Mouse (Mus musculus) c-Kit-positive CD71-positive TER-119-negative erythroid progenitor cells, embryonic 14.5 days (primary cell): ENCODE measurements around the gene Zfp239.

Source experiments
- DNase-seq: peaks from one replicate; pipeline ENCODE4 v3.0.0-alpha.2; 2013; ENCODE audit warnings: low read depth

Gene Zfp239

GRCm38 (mm10) chr6:117907301-117907978, 45.5 kb downstream of the Zfp239 start:
- DNase-seq, result peak; percentile 86

DNA sequence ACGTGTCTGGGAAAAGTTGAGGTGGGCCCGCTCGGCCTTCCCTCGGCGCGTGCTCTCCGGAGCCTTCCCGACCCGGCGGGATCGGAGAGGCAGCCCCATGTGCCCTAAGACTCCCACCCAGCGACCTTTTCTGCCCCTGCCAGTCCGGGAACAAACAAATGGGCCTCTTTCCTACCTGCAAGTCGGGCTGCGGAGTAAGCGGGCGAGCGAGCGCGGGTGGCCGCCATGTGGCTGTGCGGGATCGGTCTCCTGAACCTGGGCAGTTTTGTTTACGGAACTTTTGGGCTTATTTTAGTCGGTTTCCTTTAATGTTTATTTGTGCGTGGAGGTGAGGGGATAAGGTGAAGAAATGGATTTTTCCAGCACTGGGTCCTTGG, 46.1 kb downstream of the Zfp239 start:
- DNase-seq, result no peak

- no peak for DNase-seq
Measured at GRCm38 (mm10) chr6:117908424-117908900, 46.6 kb downstream of the Zfp239 start.

DNA sequence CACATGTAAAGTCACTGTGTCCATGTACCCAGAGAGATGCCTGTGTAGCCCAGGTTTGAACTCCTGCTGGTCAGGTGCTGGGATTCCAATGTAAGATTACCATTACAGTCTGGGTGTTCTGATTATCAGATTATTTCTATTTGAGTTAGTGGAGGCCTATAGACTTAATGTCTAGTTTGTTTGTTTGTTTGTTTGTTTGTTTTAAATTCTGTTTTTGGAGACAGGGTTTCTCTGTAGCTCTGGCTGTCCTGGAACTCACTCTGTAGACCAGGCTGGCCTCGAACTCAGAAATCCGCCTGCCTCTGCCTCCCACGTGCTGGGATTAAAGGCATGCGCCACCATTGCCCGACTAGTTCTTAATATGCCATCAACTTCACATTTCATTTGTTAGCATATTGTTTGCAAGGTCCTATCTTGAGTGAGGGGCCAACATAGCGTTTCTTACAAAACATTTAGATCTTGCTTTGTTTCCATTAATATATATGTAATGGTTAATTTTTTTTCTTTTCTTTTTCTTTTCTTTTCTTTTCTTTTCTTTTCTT, 48.3 kb downstream of the Zfp239 start:
- DNase-seq, result no peak

DNA sequence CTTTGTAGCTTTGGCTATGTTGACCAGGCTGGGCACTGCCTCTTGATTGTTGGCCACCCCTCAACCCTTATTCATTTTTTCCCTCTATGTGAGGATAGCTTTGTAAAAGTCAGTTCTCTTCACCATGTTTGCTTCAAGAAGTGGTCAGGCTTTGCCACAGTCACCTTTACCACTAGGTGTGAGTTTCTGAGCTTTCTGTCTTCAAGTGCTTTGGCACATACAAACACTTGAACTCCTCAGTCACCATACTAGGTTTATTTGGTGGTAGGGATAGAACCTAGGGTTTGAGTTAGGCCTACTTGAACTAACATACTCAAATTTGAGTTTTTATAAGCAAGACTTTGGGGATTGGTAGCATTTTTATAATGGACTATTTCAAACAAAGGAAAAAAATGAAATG, 52.6 kb downstream of the Zfp239 start:
- no peak for DNase-seq

GRCm38 (mm10) chr6:117916205-117916736, 54.4 kb downstream of the Zfp239 start:
- DNase-seq, result no peak

DNA sequence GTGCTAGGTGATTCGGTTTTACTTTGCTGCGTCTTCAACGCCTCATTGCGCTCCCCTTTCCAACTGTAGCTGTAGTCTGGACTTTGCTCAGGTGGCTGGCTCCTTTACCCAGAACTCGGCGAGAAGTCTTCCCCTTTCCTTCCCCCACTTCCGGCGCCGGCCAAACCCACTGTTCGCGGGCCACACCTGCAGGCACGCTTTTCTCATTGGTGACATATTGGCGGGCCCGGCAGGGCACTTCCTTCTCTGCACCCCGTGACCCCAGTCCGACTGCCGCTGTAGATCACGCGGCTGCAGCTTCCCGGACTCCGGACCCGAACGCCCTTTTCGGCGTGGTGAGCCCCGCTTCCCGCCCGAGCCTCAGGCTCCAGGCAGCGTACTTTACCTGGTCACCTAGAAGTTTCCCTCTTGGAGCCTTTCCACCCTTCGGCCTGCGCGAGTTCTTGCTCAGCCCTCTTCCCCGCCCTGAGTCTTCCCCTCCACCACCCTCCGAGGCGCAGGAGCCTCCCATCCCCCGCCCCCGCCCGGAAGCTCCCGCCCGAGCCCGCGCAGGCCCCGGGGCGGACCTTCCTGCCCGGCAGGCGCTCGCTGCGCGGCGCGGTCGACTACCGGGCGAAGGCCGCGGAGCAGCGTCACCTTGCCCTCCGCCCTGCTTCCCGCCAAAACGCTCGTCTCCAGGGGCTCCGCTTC, 55.0 kb downstream of the Zfp239 start:
- DNase-seq, result peak; percentile 82

DNA sequence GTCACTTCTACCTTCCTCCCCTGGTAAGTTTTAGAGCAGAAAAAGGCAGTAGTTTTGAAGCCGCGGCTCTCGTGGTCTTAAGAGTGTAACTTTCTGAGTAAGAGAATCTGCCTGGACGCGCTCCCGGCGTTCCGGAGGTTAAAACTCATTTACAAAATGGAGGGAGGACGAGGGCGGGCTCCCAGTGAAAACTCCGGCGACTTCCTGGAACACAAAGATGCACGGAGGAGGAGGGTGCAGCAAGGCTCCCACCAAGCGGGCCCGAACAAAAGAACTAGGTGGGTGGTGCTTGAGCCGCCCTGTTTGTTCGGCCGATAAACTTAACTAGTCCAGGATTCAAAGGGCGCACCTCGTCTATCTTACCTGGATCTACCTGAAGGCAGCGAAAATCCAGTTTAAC, 55.7 kb downstream of the Zfp239 start:
- no peak for DNase-seq

DNA sequence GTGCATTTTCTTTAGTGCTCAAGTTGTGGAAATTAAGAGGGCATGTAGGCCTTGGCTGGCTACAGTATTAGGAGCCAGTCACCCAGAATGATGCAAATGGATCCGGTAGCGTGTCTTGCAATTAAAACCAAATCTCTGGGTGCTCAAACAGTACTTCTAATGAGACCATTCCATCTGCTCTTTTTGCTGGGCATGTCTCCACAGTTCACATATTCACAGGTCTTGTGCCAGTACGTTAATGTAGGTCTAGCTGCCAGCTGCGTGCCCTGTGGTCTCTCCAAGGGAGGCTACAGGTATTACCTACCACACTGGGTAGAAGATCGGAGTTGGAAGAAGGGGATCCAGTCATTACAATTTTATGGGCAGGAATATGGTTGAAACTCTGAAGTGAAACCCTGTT, 56.1 kb downstream of the Zfp239 start:
- no peak for DNase-seq

DNA sequence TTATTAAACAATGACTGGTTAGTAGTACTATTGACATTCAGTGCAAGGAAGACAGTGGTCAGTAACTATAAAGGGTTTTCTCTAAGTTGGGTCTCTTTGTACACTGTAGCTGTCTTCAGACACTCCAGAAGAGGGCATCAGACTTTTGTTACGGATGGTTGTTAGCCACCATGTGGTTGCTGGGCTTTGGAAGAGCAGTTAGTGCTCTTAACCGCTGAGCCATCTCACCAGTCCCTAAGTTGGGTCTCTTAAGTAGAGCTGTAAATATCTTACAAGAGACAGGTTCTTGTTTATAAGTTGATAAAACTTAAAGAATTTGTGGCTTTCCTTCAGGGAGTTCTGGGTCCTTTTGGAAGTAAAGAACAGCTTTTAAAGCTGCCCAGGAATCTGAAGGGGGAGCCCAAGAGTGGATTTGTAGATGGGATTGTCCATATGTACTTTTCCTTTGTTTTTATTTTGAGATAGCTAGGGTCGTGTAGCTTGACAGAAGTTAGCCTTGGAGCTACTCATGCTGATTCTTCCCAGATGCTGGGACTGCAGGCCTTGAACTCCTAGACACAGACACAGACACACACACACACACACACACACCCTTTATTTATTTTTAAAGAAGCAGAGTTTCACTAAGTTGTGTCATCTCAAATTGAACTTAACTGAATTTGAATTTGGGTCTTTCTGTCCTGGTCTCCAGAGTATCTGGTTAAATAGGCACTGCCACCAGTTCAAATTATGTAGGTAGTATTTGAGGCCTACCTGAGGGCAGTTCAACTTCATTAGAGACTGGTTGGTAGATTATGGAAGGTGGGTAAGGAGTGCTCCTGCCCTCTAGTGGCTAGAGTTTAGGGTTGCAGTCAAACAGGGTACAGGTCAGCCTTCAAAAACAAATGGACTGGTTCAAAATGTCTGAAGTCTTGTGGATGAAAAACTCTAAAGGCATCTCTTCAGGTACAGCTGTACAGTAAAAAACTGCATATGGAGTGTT, 59.0 kb downstream of the Zfp239 start:
- no peak for DNase-seq

DNA sequence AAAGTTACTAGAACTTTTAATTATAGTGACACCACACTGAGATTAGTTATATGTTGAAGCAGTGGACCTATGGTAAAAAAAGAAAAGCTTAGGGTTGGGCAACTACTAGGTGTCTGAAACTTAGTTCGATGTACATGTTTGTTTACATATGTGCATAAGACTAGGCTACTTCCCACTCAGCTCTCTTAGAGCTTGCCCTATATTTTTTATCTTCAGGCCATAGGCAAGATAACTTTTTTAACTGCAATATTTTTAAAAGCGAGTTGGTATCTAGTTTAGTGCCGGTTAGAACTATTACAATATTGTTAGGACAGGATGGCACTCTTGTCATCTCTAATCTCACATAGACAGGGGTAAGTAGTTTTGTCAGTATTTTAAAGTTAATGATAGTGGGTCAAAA, 60.1 kb downstream of the Zfp239 start:
- DNase-seq, result no peak
